Mouse (Mus musculus) thymus, adult 2 months (tissue): ENCODE measurements at regions not wholly inside any gene's neighbourhood (a gene's known extent, or its start where the extent isn't known, plus 50 kb on each side); places are given as distances from the start of the nearest gene placed in this dataset.

Experiments used
- CTCF ChIP-seq: fragments of 200-500 bp; IDR thresholded peaks from 2 replicates; pipeline ENCODE4 v1.5.1; 2012; ENCODE audit warnings: mild to moderate bottlenecking, control low read depth, low read length, moderate library complexity, borderline replicate concordance; ENCODE audit not compliant: control insufficient read depth, poor library complexity, insufficient read depth; ENCODE audit errors: extremely low read depth
- POLR2A ChIP-seq: fragments of 200-500 bp; IDR thresholded peaks from 2 replicates; pipeline ENCODE4 v1.6.1; 2012; ENCODE audit warnings: mild to moderate bottlenecking, low read length, control low read depth, moderate library complexity; ENCODE audit not compliant: control insufficient read depth, poor library complexity, insufficient read depth; ENCODE audit errors: extremely low read depth

- TF ChIP-seq CTCF = no peak
- TF ChIP-seq POLR2A = no peak
Observed at GRCm38 (mm10) chr5:119356051-119356450, 314.4 kb upstream of the Tbx3 start.
